Comparison of ENCODE assay signal across 9 mouse cellular contexts in genomic region chr17:46728904-46729318, GRCm38 (mm10). TPM values are rescaled to one million over a fixed set of nuclear protein-coding genes. Genes with fewer than 3 reads are reported as not detected.
A peak's percentile ranks its signal among the peaks of the same experiment; 100 is the strongest.
DNase-seq lines count a peak whose midpoint lies in the region; ATAC-seq lines count a peak whose summit lies in the region.
"Had no signal": no experiment of that assay in that cellular context is flagged by ENCODE, and none has a peak within 500 bp of the region (broad histone marks: within the 10 kb centered on the region; RNA-seq: fewer than 3 reads in every experiment).

Gene Gnmt (minus strand): TSS chr17:46729168.

- ATAC-seq in heart, embryonic 15.5 days (replicated peaks; ENCODE audit: insufficient number of reproducible peaks, insufficient read depth, low FRiP score, low read depth): no peak
- ATAC-seq in limb, embryonic 12.5 days (ENCODE audit: insufficient number of reproducible peaks, insufficient read depth, low FRiP score, low TSS enrichment, low read depth): no peak
- ATAC-seq in midbrain, embryonic 15.5 days (replicated peaks): no peak; the same call in 1 of the 2 replicates

- DNase-seq in urinary bladder, postnatal 36 days (ENCODE audit: low spot score in 2 of 2): peak; percentile 32 to 37
- DNase-seq in urinary bladder, postnatal 4 days (ENCODE audit: low spot score in 2 of 2): no peak
- DNase-seq in left cerebral cortex, adult 9 months (ENCODE audit: low spot score in 2 of 2): no peak
- DNase-seq in layer of hippocampus, postnatal 36 days: no peak
- no peak for DNase-seq in spleen, postnatal 36 days (ENCODE audit: low spot score in 2 of 2)

- H3K36me3 ChIP-seq in heart, embryonic 15.5 days: no peaks in the 10 kb centered on the region
- peaks cover 24% of the 10 kb centered on the region for H3K36me3 ChIP-seq in limb, embryonic 12.5 days
- peaks cover 7% of the 10 kb centered on the region; the same call in 1 of the 2 replicates for H3K36me3 ChIP-seq in midbrain, embryonic 15.5 days (replicated peaks)

- WGBS in heart, embryonic 15.5 days: 20% methylated on average over 24 of the region's 24 CpGs
- 12% methylated on average over 24 of the region's 24 CpGs for WGBS in limb, embryonic 12.5 days
- 20% methylated on average over 24 of the region's 24 CpGs for WGBS in midbrain, embryonic 15.5 days

- H3K4me3 ChIP-seq in heart, embryonic 15.5 days: peak within 1 kb of the TSS; percentile 10; the same call in 1 of the 2 replicates
- H3K4me3 ChIP-seq in limb, embryonic 12.5 days (replicated peaks): peak within 1 kb of the TSS; percentile 16
- H3K4me3 ChIP-seq in midbrain, embryonic 15.5 days: no peak within 1 kb of the TSS
- H3K4me3 ChIP-seq: myocyte had no signal

- H3K27me3 ChIP-seq in heart, embryonic 15.5 days: peaks cover 19% of the 10 kb centered on the region
- H3K27me3 ChIP-seq in limb, embryonic 12.5 days: peaks cover 29% of the 10 kb centered on the region
- H3K27me3 ChIP-seq in midbrain, embryonic 15.5 days (replicated peaks): peaks cover 7% of the 10 kb centered on the region

- peaks cover 16% of the 10 kb centered on the region for H3K4me1 ChIP-seq in heart, embryonic 15.5 days (replicated peaks)
- H3K4me1 ChIP-seq in limb, embryonic 12.5 days (replicated peaks): peaks cover 8% of the 10 kb centered on the region; the same call in 1 of the 2 replicates
- no peaks in the 10 kb centered on the region for H3K4me1 ChIP-seq in midbrain, embryonic 15.5 days

- H3K27ac ChIP-seq in heart, embryonic 15.5 days: no peak within 1 kb of the TSS
- H3K27ac ChIP-seq in limb, embryonic 12.5 days: no peak within 1 kb of the TSS
- no peak within 1 kb of the TSS for H3K27ac ChIP-seq in midbrain, embryonic 15.5 days

- H3K4me2 ChIP-seq in heart, embryonic 15.5 days: peak within 1 kb of the TSS; percentile 38
- peak within 1 kb of the TSS; percentile 36 for H3K4me2 ChIP-seq in limb, embryonic 12.5 days
- peak within 1 kb of the TSS; percentile 17; the same call in 1 of the 2 replicates for H3K4me2 ChIP-seq in midbrain, embryonic 15.5 days

- H3K9me3 ChIP-seq in heart, embryonic 15.5 days (replicated peaks): no peaks in the 10 kb centered on the region
- H3K9me3 ChIP-seq in limb, embryonic 12.5 days: no peaks in the 10 kb centered on the region
- no peaks in the 10 kb centered on the region for H3K9me3 ChIP-seq in midbrain, embryonic 15.5 days

- no peak within 1 kb of the TSS for H3K9ac ChIP-seq in heart, embryonic 15.5 days
- peak within 1 kb of the TSS; percentile 44; the same call in 1 of the 2 replicates for H3K9ac ChIP-seq in limb, embryonic 12.5 days (replicated peaks)
- no peak within 1 kb of the TSS for H3K9ac ChIP-seq in midbrain, embryonic 15.5 days

RNA-seq across cellular contexts. Expression of gene Gnmt, which starts in this region (rescaled TPM):
- 1.2 and 1.8 TPM in 2 replicates for polyA plus RNA-seq in heart, embryonic 15.5 days (2015; fragmentation: Nextera tagmentation; extraction: Ambion mirVana)
- 0.48 and 0.73 TPM in 2 replicates for polyA plus RNA-seq in limb, embryonic 12.5 days (2016; fragmentation: Nextera tagmentation; extraction: Ambion mirVana)
- 0.65 and 1.3 TPM in 2 replicates for polyA plus RNA-seq in midbrain, embryonic 15.5 days (2015; fragmentation: Nextera tagmentation; extraction: Ambion mirVana)
- not detected for total RNA-seq in layer of hippocampus, postnatal 36 days (2021)

Comparison
In these comparisons a context has a peak if more than half of its experiments do, and no peak if none do; other contexts are left out.
1. DNase-seq: peak in urinary bladder, postnatal 36 days (2 of 2); none in urinary bladder, postnatal 4 days (0 of 2), left cerebral cortex, adult 9 months (0 of 2), layer of hippocampus, postnatal 36 days (0 of 2) and spleen, postnatal 36 days (0 of 2).
2. Peak in every context shown above with its lines, with median percentiles within 50 percentile points of each other: H3K4me2 ChIP-seq.